In genomic region chr13:109844828-109845227, GRCm38 (mm10) we compare ENCODE assay signal across 27 mouse cellular contexts.
DNase-seq lines count a peak whose midpoint lies in the region; ATAC-seq and TF ChIP-seq lines count a peak whose summit lies in the region.
"Had no signal": no experiment of that assay in that cellular context is flagged by ENCODE, and none has a peak within 500 bp of the region (broad histone marks: within the 10 kb centered on the region; RNA-seq: fewer than 3 reads in every experiment).

No protein-coding gene starts in this region.

- DNase-seq in thymus, adult 2 months = peak; percentile 49
- DNase-seq in thymus, postnatal 36 days = peak; percentile 32 to 50
- no peak for DNase-seq in spleen, postnatal 10 days (ENCODE audit: low spot score in 2 of 2)
- DNase-seq in testis, postnatal 10 days (ENCODE audit: low spot score) = no peak
- DNase-seq in heart, postnatal 10 days = no peak
- DNase-seq: adrenal gland, adult 2 months; adrenal gland, postnatal 36 days; B cell, adult 2 months; cerebellum, adult 2 months; cerebellum, postnatal 14 days; gastrocnemius, postnatal 25 days; heart, adult 18-20 months; kidney, adult 8-10 months; liver, embryonic 13.5 days; lung, adult 2 months; lung, postnatal 10 days; right cerebral cortex, postnatal 4 days had no signal

- no peak for TF ChIP-seq POLR2A in thymus, adult 2 months (IDR thresholded peaks at IDR 0.05; ENCODE audit: control insufficient read depth, extremely low read depth, insufficient read depth, low read length, poor library complexity)

- H3K4me1 ChIP-seq in thymus, adult 2 months (replicated peaks; ENCODE audit: control insufficient read depth, insufficient read depth, low read length) = peaks cover 6% of the 10 kb centered on the region
- H3K4me1 ChIP-seq: forebrain, embryonic 13.5 days; limb, embryonic 10.5 days; limb, embryonic 15.5 days; neural tube, embryonic 13.5 days had no signal

- H3K27ac ChIP-seq in thymus, adult 2 months (ENCODE audit: control insufficient read depth, insufficient read depth, low read length) = peak overlapping the region; percentile 68
- H3K27ac ChIP-seq: forebrain, embryonic 13.5 days; hindbrain, embryonic 14.5 days; kidney, postnatal 0 days; limb, embryonic 10.5 days; limb, embryonic 15.5 days; liver, embryonic 13.5 days; neural tube, embryonic 13.5 days had no signal

- ATAC-seq in CD4-positive, CD25-positive, alpha-beta regulatory T cell, adult 4 months = peak; percentile 81
- ATAC-seq in activated CD4-positive, CD25-positive, alpha-beta regulatory T cell, adult 4 months = peak; percentile 74
- ATAC-seq: forebrain, embryonic 13.5 days; midbrain, embryonic 16.5 days had no signal

- H3K27me3 ChIP-seq in thymus, adult 2 months (ENCODE audit: control insufficient read depth, insufficient read depth, low read length) = no peaks in the 10 kb centered on the region
- H3K27me3 ChIP-seq: forebrain, embryonic 13.5 days; limb, embryonic 15.5 days; liver, embryonic 13.5 days; neural tube, embryonic 13.5 days had no signal

- TF ChIP-seq CTCF in thymus, adult 2 months (IDR thresholded peaks at IDR 0.05; ENCODE audit: borderline replicate concordance, control insufficient read depth, extremely low read depth, insufficient read depth, low read length, poor library complexity) = no peak

- H3K4me3 ChIP-seq in thymus, adult 2 months (ENCODE audit: control insufficient read depth, insufficient read depth, low read length) = no peak overlapping the region
- H3K4me3 ChIP-seq: forebrain, embryonic 13.5 days; limb, embryonic 10.5 days; limb, embryonic 15.5 days; liver, embryonic 13.5 days; myocyte; neural tube, embryonic 13.5 days had no signal

- H3K36me3 ChIP-seq in thymus, adult 2 months (ENCODE audit: control insufficient read depth, insufficient read depth, low read length) = no peaks in the 10 kb centered on the region
- H3K36me3 ChIP-seq: limb, embryonic 10.5 days; limb, embryonic 15.5 days; neural tube, embryonic 13.5 days had no signal

- WGBS in thymus, adult 2 months = 8% methylated on average over 6 of the region's 6 CpGs

- intact Hi-C loops in heart, postnatal 10 days (cut with DNase I) = no loop called here

Comparison
In these comparisons a context has a peak if more than half of its experiments do, and no peak if none do; other contexts are left out.
1. DNase-seq: peak in thymus, adult 2 months (single experiment) and thymus, postnatal 36 days (2 of 2); none in spleen, postnatal 10 days (0 of 2), testis, postnatal 10 days (single experiment) and heart, postnatal 10 days (0 of 2).